Mouse (Mus musculus): ENCODE results near the gene Riiad1.

Riiad1 gene

GRCm38 (mm10) chr3:94480291-94480884 lies at the start of gene Riiad1:
TSS of gene Riiad1 (minus strand) at chr3:94480341.
- no peak for DNase-seq

DNA sequence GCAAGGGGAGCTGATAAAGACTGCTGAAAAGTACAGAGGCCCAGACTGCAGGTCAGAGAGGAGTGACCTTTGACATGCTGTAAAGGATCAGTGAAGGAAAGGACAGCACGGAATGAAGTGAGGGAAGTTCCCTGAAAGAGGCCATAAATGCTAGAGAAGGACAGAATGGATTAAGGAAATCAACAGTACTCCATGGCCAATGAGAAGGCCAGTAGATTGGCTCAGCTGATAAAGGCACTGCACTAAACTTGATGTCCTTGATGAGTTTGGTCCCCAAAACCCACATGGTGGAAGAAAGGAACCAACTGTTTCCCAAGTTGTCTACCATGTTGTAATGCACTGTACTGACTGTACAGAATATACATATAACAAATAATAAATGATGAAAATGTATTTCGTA lies 46.6 kb upstream of the Riiad1 start:
- no peak for DNase-seq

DNA sequence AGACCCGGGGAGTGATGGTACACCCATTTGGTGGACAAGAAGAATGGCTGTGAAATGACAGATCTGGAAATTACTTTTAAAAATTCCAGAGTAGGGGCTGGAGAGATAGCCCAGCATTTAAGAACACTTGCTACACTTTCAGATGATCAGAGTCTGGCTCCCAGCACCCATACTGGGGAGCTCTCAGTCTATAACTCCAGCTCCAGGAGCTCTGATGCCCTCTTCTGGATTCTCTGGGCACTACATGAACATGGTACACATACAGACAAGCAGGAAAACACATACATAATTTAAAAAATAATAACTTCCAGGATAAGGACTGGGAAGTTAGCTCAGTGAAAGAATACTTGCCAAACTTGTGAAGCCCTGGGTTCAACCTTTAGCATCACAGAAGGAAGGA lies 26.5 kb upstream of the Riiad1 start:
- DNase-seq: no peak

DNA sequence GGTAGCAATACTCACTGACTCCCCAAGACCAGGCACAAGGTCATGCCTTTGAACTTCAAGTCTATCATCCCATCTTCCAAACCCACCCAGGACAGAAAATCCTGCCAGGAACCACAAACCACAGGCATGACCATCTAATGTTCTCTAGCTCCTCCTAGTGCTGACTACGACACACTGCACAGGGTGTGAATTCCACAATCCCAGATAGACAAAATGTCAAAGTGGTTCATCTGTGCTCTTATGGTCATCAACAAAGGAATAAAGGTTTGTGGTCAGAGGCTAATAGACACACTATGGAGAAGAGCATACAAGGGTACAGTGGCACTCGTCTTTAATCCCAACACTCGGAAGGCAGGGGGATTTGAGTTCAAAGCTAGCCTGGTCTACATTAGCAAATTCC lies 22.1 kb upstream of the Riiad1 start:
- no peak for DNase-seq

GRCm38 (mm10) chr3:94497162-94497561 lies 17.0 kb upstream of the Riiad1 start:
- DNase-seq: no peak

DNA sequence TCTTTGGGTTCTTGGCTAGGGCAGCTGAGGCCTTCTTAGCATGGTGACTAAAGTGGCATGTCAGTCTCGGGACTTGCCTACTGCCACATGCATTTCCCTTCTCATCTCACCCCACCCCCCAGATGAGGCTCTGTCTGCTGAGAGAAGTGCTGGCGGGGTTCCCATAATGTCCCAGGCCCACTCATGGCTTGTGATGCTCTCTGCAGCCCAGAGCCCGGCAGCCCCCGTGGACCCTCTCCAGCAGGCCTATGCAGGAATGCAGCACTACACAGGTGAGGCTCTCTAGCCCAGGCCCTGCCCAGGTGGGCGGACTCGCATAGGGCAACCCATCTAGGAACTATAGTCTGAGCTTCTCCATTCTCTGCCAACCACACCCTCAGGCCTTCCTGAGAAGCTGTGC lies 7.4 kb upstream of the Riiad1 start:
- DNase-seq: no peak

DNA sequence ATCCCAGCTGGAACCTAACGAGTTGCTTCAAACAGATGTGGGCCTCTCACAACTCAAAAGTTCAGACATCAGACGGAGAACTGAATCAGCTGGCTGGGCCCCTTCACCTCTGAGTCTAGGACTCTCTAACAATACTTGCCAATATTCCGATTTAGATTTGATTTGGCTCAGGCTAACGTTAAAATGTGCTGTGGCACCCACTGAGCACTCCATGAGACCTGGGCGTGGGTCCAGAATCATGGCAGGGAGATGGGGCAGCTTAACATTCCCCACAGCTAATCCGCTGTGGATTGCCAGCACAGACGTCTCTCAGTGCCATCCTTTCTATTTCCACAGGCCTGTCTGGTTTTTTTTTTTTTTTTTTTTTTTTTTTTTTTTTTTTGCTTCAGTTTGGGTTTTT lies 5.8 kb upstream of the Riiad1 start:
- no peak for DNase-seq

- DNase-seq: peak; percentile 98
These were observed 3.8 kb upstream of the Riiad1 start for GRCm38 (mm10) chr3:94483790-94484439.

DNA sequence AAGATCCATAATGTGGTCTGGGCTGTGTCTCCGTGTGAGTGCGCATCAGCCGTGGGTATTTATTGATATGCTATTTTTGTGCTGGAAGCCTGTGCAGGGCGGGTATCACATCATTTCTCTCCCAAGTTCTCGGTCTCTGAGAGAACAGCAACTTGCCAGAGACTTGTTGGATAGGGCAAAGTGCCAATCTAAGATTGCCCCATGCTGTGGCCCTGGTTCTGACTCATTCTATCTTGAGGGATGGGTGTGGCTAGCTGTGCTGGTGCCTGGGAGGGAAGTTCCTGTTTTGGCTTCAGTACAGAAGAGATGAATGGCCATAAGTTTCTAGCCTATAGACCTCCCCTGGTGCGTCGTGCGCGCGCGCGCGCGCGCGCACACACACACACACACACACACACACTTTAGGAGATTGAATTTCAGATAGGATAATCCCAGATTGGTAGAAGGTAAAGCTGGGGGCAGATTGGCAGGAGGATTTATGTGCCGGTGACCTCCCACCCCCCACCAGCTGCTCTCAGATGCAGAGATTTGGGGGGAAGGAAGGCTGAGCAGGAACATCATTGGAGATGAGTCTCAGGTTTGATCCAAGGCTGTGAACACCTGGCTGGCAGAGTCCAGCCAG lies 2.7 kb upstream of the Riiad1 start:
- DNase-seq: no peak

GRCm38 (mm10) chr3:94481429-94481828 lies 1.3 kb upstream of the Riiad1 start:
- DNase-seq: no peak

GRCm38 (mm10) chr3:94479564-94479963 lies 577 bp downstream of the Riiad1 start:
- no peak for DNase-seq

DNA sequence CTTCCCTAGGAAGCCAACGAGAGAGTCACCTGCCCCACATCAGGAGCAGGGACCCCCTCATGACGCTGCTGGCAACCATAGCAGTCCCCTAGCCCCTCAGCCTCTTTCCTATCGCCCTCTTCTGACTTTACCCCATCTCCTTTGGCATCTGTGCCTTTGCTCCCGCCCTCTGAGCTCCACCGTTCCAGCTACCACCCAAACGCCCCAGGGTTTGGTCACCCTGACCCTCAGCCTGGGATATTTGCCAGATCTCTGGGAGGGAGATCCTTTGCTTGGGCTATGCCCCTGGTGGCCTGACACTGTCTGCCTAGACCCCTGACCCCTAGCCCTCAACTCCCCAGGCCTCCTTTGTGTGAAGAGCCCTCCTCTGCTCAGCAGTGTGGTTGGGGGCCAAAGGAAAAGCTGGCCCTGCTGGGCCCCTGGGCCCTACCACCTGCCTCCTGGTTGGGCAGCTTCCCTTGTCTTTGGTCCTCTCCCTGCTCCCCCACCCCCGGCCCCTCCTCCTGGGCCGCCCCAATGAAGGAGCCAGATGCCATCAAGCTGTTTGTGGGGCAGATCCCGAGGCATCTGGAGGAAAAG lies 1.5 kb downstream of the Riiad1 start:
- no peak for DNase-seq

GRCm38 (mm10) chr3:94477981-94478422 lies 2.1 kb downstream of the Riiad1 start, which contains the start of gene Celf3:
TSS of gene Celf3 (plus strand) at chr3:94478295.
- peak; percentile 90 for DNase-seq

DNA sequence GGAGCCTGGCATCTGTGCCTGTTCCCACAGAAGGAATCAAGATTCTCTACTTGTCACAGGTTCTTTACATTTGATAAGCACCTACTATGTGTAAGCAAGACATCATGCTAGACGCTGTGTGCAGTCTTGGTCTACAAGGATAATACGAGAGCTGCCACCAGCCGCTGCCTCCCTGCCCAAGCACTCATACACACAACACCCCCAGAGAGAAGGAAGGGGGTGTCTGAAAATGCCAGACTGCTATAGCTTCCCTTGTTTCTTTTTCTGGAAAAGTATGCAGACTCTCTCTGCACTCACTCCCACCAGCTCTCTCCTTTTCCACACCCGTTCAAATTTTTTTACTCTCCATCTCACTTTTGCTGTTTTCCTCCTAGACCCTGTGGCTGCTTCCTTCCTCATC lies 2.7 kb downstream of the Riiad1 start:
- DNase-seq: peak; percentile 72

- no peak for DNase-seq
These were observed 3.7 kb downstream of the Riiad1 start for GRCm38 (mm10) chr3:94476301-94477035.

DNA sequence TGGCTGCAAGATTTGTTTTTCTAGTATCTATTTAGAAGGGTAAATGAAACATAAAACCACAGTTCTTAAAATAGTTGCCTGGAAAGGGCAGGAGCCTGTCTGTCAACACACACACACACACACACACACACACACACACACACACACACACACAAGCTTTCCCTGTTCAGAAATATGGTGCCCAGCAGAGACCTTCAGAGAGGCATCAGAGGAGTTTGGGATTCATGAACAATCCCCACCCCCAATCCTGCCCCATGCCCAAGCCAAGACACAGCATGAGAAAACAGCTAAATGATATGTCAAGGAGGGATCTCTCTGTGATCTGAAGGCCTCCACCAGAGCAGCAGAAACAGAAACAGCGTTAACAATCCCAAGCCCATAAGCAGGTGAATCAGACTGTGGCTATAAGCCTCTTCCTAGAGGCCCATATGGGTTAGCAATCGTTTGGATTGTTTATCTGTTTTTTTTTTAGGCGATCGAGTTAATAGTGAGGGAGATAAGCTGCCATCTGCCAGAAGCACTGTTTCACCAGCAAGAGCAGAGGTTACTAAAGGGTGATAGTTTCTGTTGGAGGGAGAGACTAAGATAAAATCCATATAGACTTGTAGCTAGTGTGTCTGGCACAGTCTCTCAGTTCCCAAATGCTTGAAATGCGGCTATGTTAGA lies 6.4 kb downstream of the Riiad1 start:
- DNase-seq: no peak

DNA sequence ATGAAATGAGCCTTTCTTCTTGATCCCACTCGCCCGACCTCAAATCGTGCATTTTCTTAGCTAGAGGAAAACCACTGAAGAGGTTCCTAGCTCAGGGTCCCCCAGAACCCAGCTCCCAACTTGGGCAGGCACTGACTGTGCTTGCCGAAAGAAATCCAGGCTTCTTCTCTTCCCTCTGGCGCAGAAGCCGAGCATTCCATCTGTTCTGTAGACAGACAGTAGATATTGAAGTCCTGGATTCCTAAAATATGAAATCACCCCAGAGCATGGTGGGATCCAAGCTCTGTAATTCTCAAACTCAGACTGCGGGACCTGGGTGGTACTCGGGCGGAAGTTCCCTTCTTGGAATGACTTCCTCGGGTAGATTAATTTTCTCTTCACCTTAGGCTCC lies 7.0 kb downstream of the Riiad1 start:
- no peak for DNase-seq

DNA sequence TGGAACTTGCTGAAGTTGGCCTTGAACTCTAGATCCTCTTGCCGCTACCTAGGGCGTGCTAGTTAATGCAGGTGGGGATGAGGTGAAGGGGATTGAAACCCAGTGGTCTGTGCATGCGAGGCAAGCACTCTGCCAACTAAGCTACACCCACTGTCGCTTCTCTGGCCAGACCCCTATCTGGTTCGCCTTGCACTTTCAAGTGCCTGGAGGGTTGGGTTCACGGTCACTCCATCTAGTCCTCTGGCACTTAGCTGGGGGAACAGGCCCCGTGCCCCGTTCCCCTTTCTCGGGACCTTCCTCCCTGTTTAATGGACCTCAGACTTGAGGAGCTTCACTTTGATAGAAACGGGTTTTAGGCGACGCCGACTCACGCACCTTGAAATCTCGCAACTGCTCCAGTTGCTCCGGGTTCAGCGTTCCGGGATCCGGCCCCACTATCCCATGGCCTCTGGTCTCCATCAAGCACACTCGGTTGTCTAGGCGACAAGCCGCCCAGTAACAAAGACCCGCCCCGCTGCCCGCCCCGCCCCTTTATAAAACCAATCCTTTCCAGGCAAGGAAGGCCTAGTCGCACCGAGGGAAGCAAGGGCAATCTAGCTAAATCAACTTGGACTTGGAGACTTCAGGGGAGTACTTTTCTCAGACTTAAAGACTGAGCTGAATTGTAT lies 7.6 kb downstream of the Riiad1 start:
- DNase-seq: no peak

DNA sequence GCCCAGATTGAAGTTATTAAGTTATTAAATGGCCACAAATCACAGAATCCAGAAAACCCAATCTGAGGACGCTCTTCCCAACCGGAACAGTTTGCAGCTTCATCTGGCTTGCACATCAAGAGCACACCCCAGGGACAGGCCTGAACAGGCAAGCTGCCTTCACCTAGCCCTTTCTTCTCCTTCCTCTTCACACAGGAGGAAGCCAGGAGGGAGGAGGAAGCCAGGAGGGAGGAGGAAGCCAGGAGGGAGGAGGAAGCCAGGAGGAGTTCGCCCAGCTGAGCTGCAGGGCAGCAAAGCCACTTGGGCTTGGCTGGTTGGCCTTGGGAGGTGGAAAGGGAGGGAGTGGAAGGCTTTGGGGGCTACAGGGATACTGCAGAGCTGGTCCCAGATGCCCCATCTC lies 11.2 kb downstream of the Riiad1 start:
- no peak for DNase-seq

DNA sequence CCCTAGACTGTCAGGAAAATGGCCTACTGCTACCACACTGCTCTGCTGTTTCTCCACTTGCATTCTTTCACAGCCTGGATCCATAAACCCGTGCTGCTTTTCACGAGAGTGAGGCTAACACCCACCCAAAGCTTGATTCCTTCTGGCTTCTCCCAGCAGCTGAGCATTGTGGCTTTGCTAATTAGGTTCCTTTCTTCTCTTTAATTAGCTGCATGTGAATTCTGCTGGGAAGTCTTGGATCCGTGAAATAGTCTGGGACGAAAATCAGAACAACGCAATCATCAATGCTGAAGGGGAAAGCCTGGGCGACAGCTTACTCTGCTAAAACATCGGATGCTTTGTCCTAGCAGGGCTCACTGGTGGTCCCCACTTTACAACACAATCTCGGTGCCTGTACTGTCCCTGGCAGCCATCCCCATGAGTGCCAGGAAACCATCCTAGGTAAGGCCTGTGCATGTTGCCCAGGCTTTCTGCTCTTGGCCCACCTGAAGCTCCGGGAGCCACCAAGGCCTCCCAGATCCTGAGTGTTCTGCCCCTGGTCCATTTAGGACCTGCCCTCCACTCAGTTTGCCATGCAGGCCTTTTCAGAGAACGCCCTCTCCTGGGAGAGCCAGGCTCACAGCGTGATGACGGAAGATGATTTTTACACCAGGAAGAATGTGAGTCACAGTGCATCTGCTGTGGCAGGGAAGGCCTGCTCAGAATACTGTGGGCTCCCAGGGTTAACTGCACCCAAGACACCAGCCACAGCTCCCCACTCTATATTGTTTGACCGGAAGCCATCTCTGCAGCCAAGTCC lies 14.3 kb downstream of the Riiad1 start:
- DNase-seq: peak; percentile 85

GRCm38 (mm10) chr3:94463926-94464578 lies 16.1 kb downstream of the Riiad1 start:
- no peak for DNase-seq

All from layer of hippocampus, adult 9-11 months (tissue).